Mouse (Mus musculus) forebrain, embryonic 16.5 days (tissue): ENCODE data around the gene Zfp536. TPM values are rescaled to one million over a fixed set of nuclear protein-coding genes. Genes with fewer than 3 reads are reported as not detected.

ENCODE experiments used
- ATAC-seq: fragments of 200-750 bp; cut with Nextera tagmentation; 2 replicates; pipeline ENCODE4 v1.8.0; 2017; ENCODE audit warnings: mild to moderate bottlenecking, moderate library complexity
- H3K27ac ChIP-seq: fragments of 300-500 bp; sonication (generic); 2 replicates; pipeline ENCODE4 v1.5.1; 2014; ENCODE audit warnings: low read length, control low read depth
- H3K27me3 ChIP-seq: fragments of 300-500 bp; sonication (generic); replicated peaks from 2 replicates; pipeline ENCODE4 v1.6.1; 2014; ENCODE audit warnings: low read length; ENCODE audit not compliant: control insufficient read depth, insufficient read depth
- H3K36me3 ChIP-seq: fragments of 300-500 bp; sonication (generic); 2 replicates; pipeline ENCODE4 v1.6.1; 2014; ENCODE audit not compliant: control insufficient read depth, insufficient read depth
- H3K4me1 ChIP-seq: fragments of 300-500 bp; sonication (generic); replicated peaks from 2 replicates; pipeline ENCODE4 v1.6.1; 2014; ENCODE audit warnings: low read length; ENCODE audit not compliant: control insufficient read depth, insufficient read depth
- H3K4me2 ChIP-seq: fragments of 300-500 bp; sonication (generic); 2 replicates; pipeline ENCODE4 v1.6.1; 2014; ENCODE audit warnings: mild to moderate bottlenecking, low read length, control low read depth
- H3K4me3 ChIP-seq: fragments of 300-500 bp; sonication (generic); replicated peaks from 2 replicates; pipeline ENCODE4 v1.5.1; 2014; ENCODE audit warnings: mild to moderate bottlenecking, low read length, control low read depth
- H3K9ac ChIP-seq: fragments of 300-500 bp; sonication (generic); replicated peaks from 2 replicates; pipeline ENCODE4 v1.6.1; 2014; ENCODE audit warnings: low read depth, low read length, control low read depth
- H3K9me3 ChIP-seq: fragments of 300-500 bp; sonication (generic); 2 replicates; pipeline ENCODE4 v1.6.1; 2016; ENCODE audit warnings: low read length; ENCODE audit not compliant: control insufficient read depth
- WGBS: fragments of 180-500 bp; shearing (Covaris S2); extraction: QIAGEN DNeasy Blood & Tissue Kit; methylation state at CpG from one replicate; pipeline ENCODE4 v1.1.7; 2014; 5-methylcytosine and 5-hydroxymethylcytosine counted together
- polyA plus RNA-seq: library from polyadenylated mRNA; unstranded; fragments of >200 nt; fragmentation: Nextera tagmentation; extraction: Ambion mirVana; gene quantifications from 2 replicates; pipeline ENCODE4 v1.2.1, GENCODE M21; 2015

Zfp536 gene
- polyA plus RNA-seq, 1 experiment from 2014 or later, result 31.1 TPM

GRCm38 (mm10) chr7:37769004-37769403, 4.4 kb downstream of the Zfp536 start:
- Histone ChIP-seq H3K9ac (peak overlapping the region; percentile 51), H3K36me3 (no peaks in the 10 kb centered on the region), H3K27ac (peak overlapping the region; percentile 85), H3K4me2 (peak overlapping the region; percentile 97), H3K4me3 (peak overlapping the region; percentile 64), H3K4me1 (peaks cover 39% of the 10 kb centered on the region), H3K9me3 (no peaks in the 10 kb centered on the region), H3K27me3 (no peaks in the 10 kb centered on the region)
- no peak for ATAC-seq
- WGBS, result under 1% methylated on average over 28 of the region's 28 CpGs

GRCm38 (mm10) chr7:37768310-37768940, 5.0 kb downstream of the Zfp536 start:
- Histone ChIP-seq H3K4me1 (peaks cover 39% of the 10 kb centered on the region), H3K36me3 (no peaks in the 10 kb centered on the region), H3K27ac (peak overlapping the region; percentile 85), H3K9ac (peak overlapping the region; percentile 51), H3K4me2 (peak overlapping the region; percentile 97), H3K9me3 (no peaks in the 10 kb centered on the region), H3K4me3 (peak overlapping the region; percentile 64), H3K27me3 (no peaks in the 10 kb centered on the region)
- no peak for ATAC-seq
- WGBS, result 3% methylated on average over 10 of the region's 10 CpGs

GRCm38 (mm10) chr7:37758886-37759285, 14.6 kb downstream of the Zfp536 start:
- Histone ChIP-seq H3K9ac (no peak overlapping the region), H3K27ac (no peak overlapping the region), H3K9me3 (no peaks in the 10 kb centered on the region), H3K4me2 (no peak overlapping the region), H3K4me3 (no peak overlapping the region), H3K27me3 (no peaks in the 10 kb centered on the region), H3K36me3 (no peaks in the 10 kb centered on the region), H3K4me1 (no peaks in the 10 kb centered on the region)
- ATAC-seq, result no peak
- WGBS, result 91% methylated on average over 5 of the region's 5 CpGs

- Histone ChIP-seq H3K4me2 (no peak overlapping the region), H3K27me3 (no peaks in the 10 kb centered on the region), H3K4me3 (no peak overlapping the region), H3K27ac (no peak overlapping the region), H3K9ac (no peak overlapping the region), H3K36me3 (no peaks in the 10 kb centered on the region), H3K4me1 (no peaks in the 10 kb centered on the region), H3K9me3 (no peaks in the 10 kb centered on the region)
- WGBS, result 81% methylated on average over 1 of the region's 1 CpGs
- ATAC-seq, result no peak
These were observed 20.4 kb downstream of the Zfp536 start for GRCm38 (mm10) chr7:37753024-37753423.

GRCm38 (mm10) chr7:37746133-37746761, 27.2 kb downstream of the Zfp536 start:
- Histone ChIP-seq H3K4me1 (peaks cover 25% of the 10 kb centered on the region), H3K27me3 (no peaks in the 10 kb centered on the region), H3K36me3 (no peaks in the 10 kb centered on the region), H3K9ac (no peak overlapping the region), H3K27ac (0 out of 2 replicates have a peak overlapping the region, but pooled peaks have one; percentile 1), H3K4me2 (no peak overlapping the region), H3K9me3 (no peaks in the 10 kb centered on the region), H3K4me3 (no peak overlapping the region)
- ATAC-seq, result no peak
- 11% methylated on average over 12 of the region's 13 CpGs for WGBS

- H3K4me1 ChIP-seq, result peaks cover 25% of the 10 kb centered on the region
- H3K4me2 ChIP-seq, result no peak overlapping the region
- no peak overlapping the region for H3K9ac ChIP-seq
- H3K4me3 ChIP-seq, result no peak overlapping the region
- ATAC-seq, result no peak
- H3K9me3 ChIP-seq, result no peaks in the 10 kb centered on the region
- no peaks in the 10 kb centered on the region for H3K27me3 ChIP-seq
- no peak overlapping the region for H3K27ac ChIP-seq
- no peaks in the 10 kb centered on the region for H3K36me3 ChIP-seq
- WGBS, result 50% methylated on average over 8 of the region's 8 CpGs
These were observed 30.1 kb downstream of the Zfp536 start for GRCm38 (mm10) chr7:37743350-37743749.

GRCm38 (mm10) chr7:37737191-37737590, 36.2 kb downstream of the Zfp536 start:
- Histone ChIP-seq H3K27ac (no peak overlapping the region), H3K9ac (no peak overlapping the region), H3K4me3 (no peak overlapping the region), H3K4me2 (no peak overlapping the region), H3K27me3 (no peaks in the 10 kb centered on the region), H3K36me3 (no peaks in the 10 kb centered on the region), H3K4me1 (peaks cover 22% of the 10 kb centered on the region), H3K9me3 (no peaks in the 10 kb centered on the region)
- ATAC-seq, result no peak
- 12% methylated on average over 8 of the region's 8 CpGs for WGBS

- no peak overlapping the region for H3K9ac ChIP-seq
- 11% methylated on average over 4 of the region's 4 CpGs for WGBS
- H3K4me3 ChIP-seq, result no peak overlapping the region
- H3K4me1 ChIP-seq, result peaks cover 22% of the 10 kb centered on the region
- H3K4me2 ChIP-seq, result no peak overlapping the region
- ATAC-seq, result no peak
- H3K27ac ChIP-seq, result no peak overlapping the region
- H3K36me3 ChIP-seq, result no peaks in the 10 kb centered on the region
- H3K9me3 ChIP-seq, result no peaks in the 10 kb centered on the region
- H3K27me3 ChIP-seq, result no peaks in the 10 kb centered on the region
These were observed 37.1 kb downstream of the Zfp536 start for GRCm38 (mm10) chr7:37736413-37736720.

- no peaks in the 10 kb centered on the region for H3K27me3 ChIP-seq
- no peaks in the 10 kb centered on the region for H3K36me3 ChIP-seq
- WGBS, result 52% methylated on average over 7 of the region's 7 CpGs
- H3K9me3 ChIP-seq, result no peaks in the 10 kb centered on the region
- no peak overlapping the region for H3K4me2 ChIP-seq
- no peak overlapping the region for H3K27ac ChIP-seq
- peak; percentile 19; the same call in 1 of the 2 replicates for ATAC-seq
- no peak overlapping the region for H3K4me3 ChIP-seq
- H3K9ac ChIP-seq, result no peak overlapping the region
- H3K4me1 ChIP-seq, result peaks cover 22% of the 10 kb centered on the region
These were observed 37.6 kb downstream of the Zfp536 start for GRCm38 (mm10) chr7:37735707-37736412.
